Mouse (Mus musculus) adrenal gland, postnatal 25 days (tissue): ENCODE results near the gene Ilkap. TPM values are rescaled to one million over a fixed set of nuclear protein-coding genes. Genes with fewer than 3 reads are reported as not detected.
A peak's percentile ranks its signal among the peaks of the same experiment; 100 is the strongest.

Source experiments
- DNase-seq: peaks from one replicate; pipeline ENCODE4 v3.0.0; 2021; ENCODE audit warnings: mixed read lengths
- total RNA-seq: library from RNA; stranded (reverse); gene quantifications from 2 replicates; pipeline ENCODE4 v1.2.3, GENCODE M21; 2021

The Ilkap gene
- total RNA-seq, 1 experiment from 2014 or later: 108 TPM

- DNase-seq: peak; percentile 27
Measured at GRCm38 (mm10) chr1:91356105-91356504, 42.5 kb downstream of the Ilkap start.

- DNase-seq: no peak
Measured at GRCm38 (mm10) chr1:91352277-91352676, 46.3 kb downstream of the Ilkap start.

- no peak for DNase-seq
Measured at GRCm38 (mm10) chr1:91351249-91351648, 47.4 kb downstream of the Ilkap start.

GRCm38 (mm10) chr1:91350841-91351240, 47.8 kb downstream of the Ilkap start, which contains the start of gene Klhl30:
Klhl30 (plus strand) TSS chr1:91351016.
- DNase-seq: no peak

- peak; percentile 49 for DNase-seq
Measured at GRCm38 (mm10) chr1:91346892-91347291, 51.7 kb downstream of the Ilkap start.

- DNase-seq: no peak
Measured at GRCm38 (mm10) chr1:91344921-91345685, 53.5 kb downstream of the Ilkap start.

- DNase-seq: no peak
Measured at GRCm38 (mm10) chr1:91344001-91344400, 54.6 kb downstream of the Ilkap start.

GRCm38 (mm10) chr1:91337355-91337754, 61.3 kb downstream of the Ilkap start:
- no peak for DNase-seq

GRCm38 (mm10) chr1:91333582-91333981, 65.0 kb downstream of the Ilkap start:
- no peak for DNase-seq

- DNase-seq: no peak
Measured at GRCm38 (mm10) chr1:91332102-91332501, 66.5 kb downstream of the Ilkap start.

- DNase-seq: no peak
Measured at GRCm38 (mm10) chr1:91325488-91326042, 73.0 kb downstream of the Ilkap start.

- DNase-seq: no peak
Measured at GRCm38 (mm10) chr1:91324646-91325045, 74.0 kb downstream of the Ilkap start.

Other genes with a start within 250 kb of the Ilkap start
- 6.4 and 8.1 TPM in 2 replicates for gene Ramp1, start 219.0 kb downstream of the Ilkap start, total RNA-seq
- 71.1 and 79.9 TPM in 2 replicates for gene Ube2f, start 148.5 kb downstream of the Ilkap start, total RNA-seq
- gene Scly, start 100.5 kb downstream of the Ilkap start, total RNA-seq: 16.2 and 18.4 TPM in 2 replicates
- gene Espnl, start 76.7 kb downstream of the Ilkap start, total RNA-seq: not detected in 2 replicates
- 0.46 and 0.48 TPM in 2 replicates for gene Klhl30, start 47.8 kb downstream of the Ilkap start, total RNA-seq
- 2.7 and 5.9 TPM in 2 replicates for gene Erfe, start 32.4 kb downstream of the Ilkap start, total RNA-seq
- 160 and 211 TPM in 2 replicates for gene Hes6, start 15.2 kb upstream of the Ilkap start, total RNA-seq
- gene Per2, start 60.5 kb upstream of the Ilkap start, total RNA-seq: 37.4 and 37.5 TPM in 2 replicates
- gene Traf3ip1, start 95.8 kb upstream of the Ilkap start, total RNA-seq: 12.1 and 13.5 TPM in 2 replicates
- gene Asb1, start 141.7 kb upstream of the Ilkap start, total RNA-seq: 17.0 and 19.3 TPM in 2 replicates